Mouse (Mus musculus): Measurements from ENCODE around the gene Emilin1.

Emilin1 gene

GRCm38 (mm10) chr5:30959198-30959854 lies 46.1 kb downstream of the Emilin1 start:
- DNase-seq (ENCODE audit: low read depth, low spot score), result peak; percentile 46

- peak; percentile 99 for DNase-seq (ENCODE audit: low read depth, low spot score)
Observed at GRCm38 (mm10) chr5:30959966-30960501, 46.8 kb downstream of the Emilin1 start, which contains the start of gene Preb. Gene Preb (minus strand): TSS chr5:30960361.

GRCm38 (mm10) chr5:30960814-30961213 lies 47.6 kb downstream of the Emilin1 start:
- no peak for DNase-seq (ENCODE audit: low read depth, low spot score)

- DNase-seq (ENCODE audit: low read depth, low spot score), result peak; percentile 47
Observed at GRCm38 (mm10) chr5:30961545-30962505, 48.6 kb downstream of the Emilin1 start.

DNA sequence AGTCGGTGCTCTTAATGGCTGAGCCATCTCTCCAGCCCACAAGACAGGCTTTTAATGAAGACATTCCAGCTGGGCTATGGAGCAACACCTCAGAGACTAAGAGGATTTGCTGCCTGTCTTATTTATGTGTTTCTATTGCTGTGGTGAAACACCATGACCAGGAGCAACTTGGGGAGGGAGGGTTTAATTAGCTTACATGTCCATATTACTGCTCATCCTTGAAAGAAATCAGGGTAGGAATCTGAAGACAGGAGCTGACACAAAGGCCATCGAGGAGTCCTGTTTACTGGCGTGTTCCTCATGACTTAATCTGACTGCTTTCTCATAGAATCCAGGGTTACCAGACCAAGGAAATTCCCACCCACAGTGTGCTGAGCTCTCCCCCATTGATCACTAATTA lies 50.7 kb downstream of the Emilin1 start:
- no peak for DNase-seq (ENCODE audit: low read depth, low spot score)

DNA sequence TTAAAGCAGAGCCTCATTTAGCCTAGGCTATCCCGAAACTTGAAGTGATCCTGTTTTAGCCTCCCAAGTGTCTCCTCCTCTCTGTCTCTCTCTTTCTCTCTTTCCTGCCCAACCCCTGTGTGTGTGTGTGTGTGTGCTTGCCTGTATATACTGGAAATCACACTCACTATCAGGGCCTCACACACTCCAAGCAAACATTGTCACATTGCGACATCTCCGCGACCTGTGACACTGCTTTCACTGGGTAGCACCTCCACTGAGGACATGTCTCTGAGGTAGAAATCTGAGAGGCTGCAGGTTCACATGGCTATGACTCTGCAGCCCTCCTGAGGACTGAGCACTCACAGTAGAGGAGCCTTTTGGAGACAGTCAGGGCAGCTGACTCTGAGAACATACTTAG lies 53.0 kb downstream of the Emilin1 start:
- DNase-seq (ENCODE audit: low read depth, low spot score), result no peak

DNA sequence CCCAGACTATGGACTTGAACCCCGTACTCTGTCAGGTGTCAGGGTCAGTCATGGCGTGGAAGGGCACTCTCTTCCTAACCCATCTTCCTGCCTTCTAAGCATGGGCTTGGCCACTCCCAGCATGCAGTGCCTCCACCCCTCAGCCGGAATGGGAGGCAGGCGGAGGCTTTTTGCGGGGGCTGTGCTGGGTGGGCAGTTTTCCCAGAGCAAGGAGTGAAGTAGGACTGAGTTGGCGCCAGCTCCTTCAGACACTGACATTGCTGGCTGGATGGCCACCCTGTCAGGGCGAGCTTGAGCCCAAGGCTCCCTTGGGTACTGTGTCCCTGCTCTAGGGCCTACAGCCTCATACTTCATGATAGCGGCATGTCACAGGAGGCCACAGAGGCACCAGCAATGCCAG lies 55.2 kb downstream of the Emilin1 start, which contains the start of gene Tcf23:
Gene Tcf23, plus strand, starts transcription at position 247 of the 400 bp plus-strand sequence.
- no peak for DNase-seq (ENCODE audit: low read depth, low spot score)

DNA sequence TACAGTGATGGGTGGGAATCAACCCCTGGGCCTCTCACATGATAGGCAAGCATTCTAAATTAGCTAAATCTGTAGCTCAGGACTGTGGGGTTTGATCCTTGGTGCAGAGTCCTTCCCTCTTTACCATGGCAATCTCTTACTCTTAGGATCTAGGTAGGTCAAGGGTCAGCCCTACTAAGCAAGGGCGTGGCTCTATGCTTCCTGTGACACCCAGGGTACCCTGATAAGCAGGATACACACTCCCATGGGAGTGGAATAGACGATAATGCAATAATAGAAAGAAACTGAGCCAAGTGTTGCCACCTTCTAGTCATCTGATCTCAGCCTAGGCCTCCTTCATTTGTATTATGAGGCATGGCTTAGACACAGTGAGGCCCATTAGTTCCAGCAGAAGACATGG lies 56.2 kb downstream of the Emilin1 start:
- DNase-seq (ENCODE audit: low read depth, low spot score), result no peak
